Mouse (Mus musculus): ENCODE measurements around the gene Gse1.
A peak's percentile ranks its signal among the peaks of the same experiment; 100 is the strongest.

DNA sequence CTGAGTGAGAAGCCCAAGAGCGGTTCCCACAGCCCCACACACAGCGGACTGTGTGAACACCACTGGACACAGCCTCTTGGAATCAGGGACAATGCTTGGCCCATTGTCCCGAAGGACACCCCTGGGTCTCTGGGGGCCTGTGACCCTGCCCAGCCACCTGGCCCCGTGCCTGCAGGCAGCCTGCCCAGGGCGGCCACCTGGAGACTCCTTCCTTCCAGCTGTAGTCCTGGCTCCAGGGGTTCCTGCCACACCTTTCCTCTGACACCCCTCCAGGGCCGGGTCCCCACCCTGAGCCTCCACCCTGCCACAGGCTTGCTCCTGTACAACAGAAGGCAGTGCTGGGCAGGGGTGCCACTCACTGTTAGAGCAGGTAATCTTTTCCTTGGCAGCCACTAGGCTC is 39.7 kb upstream of the Gse1 start:
- TF ChIP-seq CTCF (IDR thresholded peaks at IDR 0.05) (no peak), POLR2A (IDR thresholded peaks at IDR 0.05; ENCODE audit: insufficient read depth, low read depth, low read length) (no peak), EP300 (IDR thresholded peaks at IDR 0.05; ENCODE audit: insufficient read depth, low read depth, low read length) (peak; percentile 91; the same call in 1 of the 2 replicates)

Measured in heart, adult 2 months (tissue).